Mouse (Mus musculus): ENCODE data around the gene Olfr916. TPM values are rescaled to one million over a fixed set of nuclear protein-coding genes. Genes with fewer than 3 reads are reported as not detected.

The Olfr916 gene
- 0.22 TPM for polyA plus RNA-seq (2017; shearing (Covaris generic))

GRCm38 (mm10) chr9:38659775-38660174, at the start of gene Olfr916:
Olfr916 (minus strand) TSS chr9:38659875.

GRCm38 (mm10) chr9:38674501-38674900, 14.8 kb upstream of the Olfr916 start, which contains the start of gene Olfr918:
Olfr918 (minus strand) TSS chr9:38674601.

GRCm38 (mm10) chr9:38665742-38666141, 6.1 kb upstream of the Olfr916 start, which contains the start of gene Olfr917:
Olfr917 (minus strand) TSS chr9:38665842.

Other genes with a start within 250 kb of the Olfr916 start
- not detected for gene Olfr901, start 230.4 kb downstream of the Olfr916 start, polyA plus RNA-seq (2017; shearing (Covaris generic))
- gene Olfr902, start 212.2 kb downstream of the Olfr916 start, polyA plus RNA-seq (2017; shearing (Covaris generic)), result not detected
- 0.12 TPM for gene Olfr904, start 196.7 kb downstream of the Olfr916 start, polyA plus RNA-seq (2017; shearing (Covaris generic))
- gene Olfr905, start 188.8 kb downstream of the Olfr916 start, polyA plus RNA-seq (2017; shearing (Covaris generic)), result 0.20 TPM
- gene Olfr906, start 172.8 kb downstream of the Olfr916 start, polyA plus RNA-seq (2017; shearing (Covaris generic)), result not detected
- gene Olfr907, start 164.1 kb downstream of the Olfr916 start, polyA plus RNA-seq (2017; shearing (Covaris generic)), result not detected
- not detected for gene Olfr911-ps1, start 138.3 kb downstream of the Olfr916 start, polyA plus RNA-seq (2017; shearing (Covaris generic))
- gene Olfr910, start 122.0 kb downstream of the Olfr916 start, polyA plus RNA-seq (2017; shearing (Covaris generic)), result not detected
- gene Olfr912, start 79.7 kb downstream of the Olfr916 start, polyA plus RNA-seq (2017; shearing (Covaris generic)), result 0.06 TPM
- not detected for gene Olfr913, start 67.1 kb downstream of the Olfr916 start, polyA plus RNA-seq (2017; shearing (Covaris generic))
- not detected for gene Olfr914, start 54.8 kb downstream of the Olfr916 start, polyA plus RNA-seq (2017; shearing (Covaris generic))
- not detected for gene Olfr917, start 6.0 kb upstream of the Olfr916 start, polyA plus RNA-seq (2017; shearing (Covaris generic))
- not detected for gene Olfr918, start 14.7 kb upstream of the Olfr916 start, polyA plus RNA-seq (2017; shearing (Covaris generic))
- not detected for gene Olfr919, start 43.8 kb upstream of the Olfr916 start, polyA plus RNA-seq (2017; shearing (Covaris generic))
- gene Vwa5a, start 58.4 kb upstream of the Olfr916 start, polyA plus RNA-seq (2017; shearing (Covaris generic)), result 28.5 TPM
- gene Olfr920, start 92.4 kb upstream of the Olfr916 start, polyA plus RNA-seq (2017; shearing (Covaris generic)), result not detected
- gene Olfr921, start 113.2 kb upstream of the Olfr916 start, polyA plus RNA-seq (2017; shearing (Covaris generic)), result not detected
- gene Olfr922, start 154.7 kb upstream of the Olfr916 start, polyA plus RNA-seq (2017; shearing (Covaris generic)), result not detected
- gene Olfr923, start 166.7 kb upstream of the Olfr916 start, polyA plus RNA-seq (2017; shearing (Covaris generic)), result not detected
- gene Olfr924, start 184.6 kb upstream of the Olfr916 start, polyA plus RNA-seq (2017; shearing (Covaris generic)), result not detected
- not detected for gene Olfr26, start 195.2 kb upstream of the Olfr916 start, polyA plus RNA-seq (2017; shearing (Covaris generic))
- gene Olfr926, start 217.3 kb upstream of the Olfr916 start, polyA plus RNA-seq (2017; shearing (Covaris generic)), result not detected